ENCODE assay signal across 8 mouse cellular contexts in the genomic region with DNA sequence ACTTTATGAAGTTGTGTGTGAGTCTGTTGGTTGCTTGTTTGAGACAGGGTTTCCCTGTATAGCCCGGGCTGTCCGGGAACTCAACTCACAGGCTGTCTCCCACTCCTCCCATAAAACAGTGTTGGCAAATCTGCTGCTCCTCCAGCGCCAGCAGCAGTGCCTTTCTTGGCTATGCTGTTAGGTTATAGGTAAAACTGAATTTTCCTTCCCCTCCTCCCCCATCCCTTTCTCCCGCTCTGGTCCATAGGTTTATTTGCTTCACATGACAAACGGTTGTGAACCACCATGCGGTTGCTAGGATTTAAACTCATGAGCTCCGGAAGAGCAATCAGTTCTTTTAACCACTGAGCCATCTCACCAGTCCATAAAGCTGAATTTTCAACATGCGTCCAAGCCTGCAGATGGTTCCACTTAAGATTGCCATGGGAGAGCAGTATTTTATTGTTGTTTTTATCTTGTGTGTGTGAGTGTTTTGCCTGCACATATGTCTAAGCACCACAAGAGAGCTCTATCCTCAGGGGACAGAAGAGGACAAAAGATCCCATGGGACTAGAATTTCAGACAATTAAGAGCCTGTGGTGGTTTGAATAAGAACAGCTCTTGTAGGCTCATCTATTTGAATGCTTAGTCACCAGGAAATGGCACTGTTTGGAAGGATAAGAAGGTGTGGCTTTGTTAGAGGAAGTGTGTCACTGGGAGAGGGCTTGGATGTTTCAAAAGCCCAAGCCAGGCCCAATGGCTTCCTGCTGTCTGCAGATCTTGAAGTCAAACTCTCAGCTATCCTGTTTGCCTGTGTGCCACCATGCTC. TPM values are rescaled to one million over a fixed set of nuclear protein-coding genes. Genes with fewer than 3 reads are reported as not detected.
DNase-seq lines count a peak whose midpoint lies in the region; ATAC-seq and TF ChIP-seq lines count a peak whose summit lies in the region.

No protein-coding gene starts in this region.

- H3K4me3 ChIP-seq in thymus, adult 2 months (ENCODE audit: control insufficient read depth, insufficient read depth, low read length), result no peak overlapping the region
- H3K4me3 ChIP-seq in liver, embryonic 11.5 days (ENCODE audit: low read depth, low read length), result peak overlapping the region; percentile 27; the same call in 1 of the 2 replicates

- no peak overlapping the region for H3K9ac ChIP-seq in liver, embryonic 11.5 days (ENCODE audit: low read depth, low read length)

- no peak for TF ChIP-seq CTCF in thymus, adult 2 months (IDR thresholded peaks at IDR 0.05; ENCODE audit: borderline replicate concordance, control insufficient read depth, extremely low read depth, insufficient read depth, low read length, poor library complexity)

- no peak for ATAC-seq in liver, embryonic 11.5 days (replicated peaks; ENCODE audit: low FRiP score)

- peak; percentile 31 for DNase-seq in adrenal gland, postnatal 14 days
- no peak for DNase-seq in adrenal gland, postnatal 4 days (ENCODE audit: low spot score in 2 of 2)
- peak; percentile 37 for DNase-seq in thymus, postnatal 4 days
- no peak for DNase-seq in thymus, adult 2 months
- DNase-seq in liver, embryonic 11.5 days (ENCODE audit: low spot score), result no peak
- DNase-seq in layer of hippocampus, adult 18-20 months (ENCODE audit: low spot score in 2 of 2), result no peak
- DNase-seq in B cell, adult 2 months, result no peak
- DNase-seq in right cerebral cortex, adult 2 months (ENCODE audit: low spot score in 2 of 2), result no peak

- H3K9me3 ChIP-seq in liver, embryonic 11.5 days (ENCODE audit: control insufficient read depth, low read length), result no peaks in the 10 kb centered on the region

- no peaks in the 10 kb centered on the region for H3K27me3 ChIP-seq in thymus, adult 2 months (ENCODE audit: control insufficient read depth, insufficient read depth, low read length)
- H3K27me3 ChIP-seq in liver, embryonic 11.5 days (replicated peaks; ENCODE audit: control insufficient read depth, insufficient read depth, low read length), result peaks cover 3% of the 10 kb centered on the region; the same call in 1 of the 2 replicates

- H3K27ac ChIP-seq in thymus, adult 2 months (ENCODE audit: control insufficient read depth, insufficient read depth, low read length), result no peak overlapping the region
- no peak overlapping the region for H3K27ac ChIP-seq in liver, embryonic 11.5 days (ENCODE audit: low read depth, low read length)

- peak overlapping the region; percentile 59 for H3K4me2 ChIP-seq in liver, embryonic 11.5 days

- H3K4me1 ChIP-seq in thymus, adult 2 months (replicated peaks; ENCODE audit: control insufficient read depth, insufficient read depth, low read length), result no peaks in the 10 kb centered on the region
- H3K4me1 ChIP-seq in liver, embryonic 11.5 days (replicated peaks; ENCODE audit: control insufficient read depth, insufficient read depth, low read length), result peaks cover 6% of the 10 kb centered on the region

- no peaks in the 10 kb centered on the region for H3K36me3 ChIP-seq in thymus, adult 2 months (ENCODE audit: control insufficient read depth, insufficient read depth, low read length)
- no peaks in the 10 kb centered on the region for H3K36me3 ChIP-seq in liver, embryonic 11.5 days (ENCODE audit: control insufficient read depth, insufficient read depth, low read length)

- no peak for TF ChIP-seq POLR2A in thymus, adult 2 months (IDR thresholded peaks at IDR 0.05; ENCODE audit: control insufficient read depth, extremely low read depth, insufficient read depth, low read length, poor library complexity)

- 80% methylated on average over 8 of the region's 8 CpGs for WGBS in thymus, adult 2 months
- WGBS in liver, embryonic 11.5 days, result 64% methylated on average over 8 of the region's 8 CpGs

RNA-seq across cellular contexts. Expression of a gene that starts 12.2 kb away (rescaled TPM):
- total RNA-seq in adrenal gland, postnatal 14 days (2021), result 24.1 and 24.6 TPM in 2 replicates
- total RNA-seq in adrenal gland, postnatal 4 days (2021), result 10 to 100 TPM; 27.0 to 29.9 TPM
- polyA plus RNA-seq in thymus, adult 2 months (2012; rRNA removed), result 8.6 and 14.5 TPM in 2 replicates
- polyA plus RNA-seq in liver, embryonic 11.5 days (2014; fragmentation: Nextera tagmentation; extraction: Ambion mirVana), result 28.9 and 34.8 TPM in 2 replicates
- 10 to 100 TPM; 24.4 to 29.3 TPM for total RNA-seq in layer of hippocampus, adult 18-20 months (2021)

Comparison
In these comparisons a context has a peak if more than half of its experiments do, and no peak if none do; other contexts are left out.
1. DNase-seq: peak in adrenal gland, postnatal 14 days (single experiment) and thymus, postnatal 4 days (single experiment); none in adrenal gland, postnatal 4 days (0 of 2), thymus, adult 2 months (single experiment), liver, embryonic 11.5 days (single experiment), layer of hippocampus, adult 18-20 months (0 of 2), B cell, adult 2 months (0 of 2) and right cerebral cortex, adult 2 months (0 of 2).